14 mouse cellular contexts compared by ENCODE assay signal in the genomic region with DNA sequence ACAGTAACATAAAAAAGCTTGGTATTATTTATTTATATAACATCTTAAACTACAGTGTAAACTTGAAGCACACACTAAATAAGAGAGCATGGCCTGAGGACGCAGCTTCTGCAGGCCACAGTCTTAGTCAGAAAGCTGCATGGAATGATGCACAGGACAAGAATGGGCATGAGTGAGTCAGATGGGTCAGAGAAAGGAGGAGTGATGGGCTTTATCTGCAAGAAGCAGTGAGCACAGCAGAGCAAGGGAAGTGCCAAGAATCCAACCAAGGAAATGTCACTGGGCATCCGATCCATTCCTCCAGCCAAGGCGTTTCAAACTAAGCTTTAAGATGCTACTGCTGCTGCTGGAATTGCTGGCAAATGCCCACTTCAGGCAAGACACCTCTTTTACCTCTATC.
"Had no signal": no experiment of that assay in that cellular context is flagged by ENCODE, and none has a peak within 500 bp of the region (broad histone marks: within the 10 kb centered on the region; RNA-seq: fewer than 3 reads in every experiment).

No protein-coding gene starts in this region.

- DNase-seq: kidney, postnatal 25 days; liver, embryonic 13.5 days; lung, adult 2 months; lung, postnatal 14 days; lung, postnatal 4 days; retina, postnatal 1 day; right cerebral cortex, postnatal 25 days; spleen, adult 18-20 months; thymus, postnatal 25 days had no signal

- H3K4me3 ChIP-seq: liver, embryonic 13.5 days; midbrain, embryonic 15.5 days; myocyte; neural tube, embryonic 13.5 days; stomach, embryonic 15.5 days had no signal

- H3K27ac ChIP-seq: kidney, postnatal 0 days; liver, embryonic 13.5 days; midbrain, embryonic 15.5 days; neural tube, embryonic 13.5 days; stomach, embryonic 15.5 days had no signal
